Mouse (Mus musculus) liver (tissue): Measurements from ENCODE around the gene Unc45a.

Experiments used
- DNase-seq: peaks from one replicate; pipeline ENCODE4 v3.0.0-alpha.2; 2020; ENCODE audit warnings: mixed read lengths

Gene Unc45a

GRCm38 (mm10) chr7:80340793-80341192 is at the start of gene Unc45a:
TSS of gene Unc45a (minus strand) at chr7:80341005.
- peak; percentile 85 for DNase-seq

- DNase-seq, result peak; percentile 65
These were observed 47.1 kb upstream of the Unc45a start, which contains the start of gene Fes for GRCm38 (mm10) chr7:80387633-80388543. TSS of gene Fes (minus strand) at chr7:80387946.

GRCm38 (mm10) chr7:80387033-80387632 is 46.3 kb upstream of the Unc45a start:
- DNase-seq, result no peak

- DNase-seq, result peak; percentile 87
These were observed 45.6 kb upstream of the Unc45a start for GRCm38 (mm10) chr7:80386235-80386930.

GRCm38 (mm10) chr7:80382919-80383318 is 42.1 kb upstream of the Unc45a start:
- DNase-seq, result no peak

GRCm38 (mm10) chr7:80379531-80379930 is 38.7 kb upstream of the Unc45a start:
- DNase-seq, result peak; percentile 46

- peak; percentile 65 for DNase-seq
These were observed 36.7 kb upstream of the Unc45a start for GRCm38 (mm10) chr7:80377471-80377870.

GRCm38 (mm10) chr7:80376192-80376591 is 35.4 kb upstream of the Unc45a start:
- no peak for DNase-seq

GRCm38 (mm10) chr7:80375376-80376039 is 34.7 kb upstream of the Unc45a start:
- DNase-seq, result no peak

GRCm38 (mm10) chr7:80374733-80375132 is 33.9 kb upstream of the Unc45a start:
- no peak for DNase-seq

GRCm38 (mm10) chr7:80374280-80374679 is 33.5 kb upstream of the Unc45a start:
- no peak for DNase-seq

- no peak for DNase-seq
These were observed 33.0 kb upstream of the Unc45a start for GRCm38 (mm10) chr7:80373850-80374249.

GRCm38 (mm10) chr7:80373352-80373751 is 32.5 kb upstream of the Unc45a start:
- no peak for DNase-seq

- DNase-seq, result no peak
These were observed 31.9 kb upstream of the Unc45a start for GRCm38 (mm10) chr7:80372667-80373066.

- DNase-seq, result no peak
These were observed 31.4 kb upstream of the Unc45a start for GRCm38 (mm10) chr7:80372166-80372565.

GRCm38 (mm10) chr7:80371041-80371751 is 30.4 kb upstream of the Unc45a start, which contains the start of gene Man2a2:
TSS of gene Man2a2 (minus strand) at chr7:80371375.
- peak; percentile 68 for DNase-seq

GRCm38 (mm10) chr7:80370649-80371040 is 29.8 kb upstream of the Unc45a start:
- DNase-seq, result peak; percentile 64

- no peak for DNase-seq
These were observed 29.2 kb upstream of the Unc45a start for GRCm38 (mm10) chr7:80369967-80370431.

GRCm38 (mm10) chr7:80369461-80369860 is 28.7 kb upstream of the Unc45a start:
- DNase-seq, result no peak

GRCm38 (mm10) chr7:80368635-80369421 is 28.0 kb upstream of the Unc45a start:
- no peak for DNase-seq

GRCm38 (mm10) chr7:80368009-80368408 is 27.2 kb upstream of the Unc45a start:
- DNase-seq, result no peak
